Mouse (Mus musculus) cerebellum, adult 18-20 months (tissue): ENCODE results near the gene Aldh1a2.

Experiments used
- DNase-seq, 2 experiments: peaks; one replicate each; pipeline ENCODE4 v3.0.0; 2021

Gene Aldh1a2

GRCm38 (mm10) chr9:71216036-71216995, 727 bp downstream of the Aldh1a2 start:
- DNase-seq, result no peak

- DNase-seq, result no peak
Observed at GRCm38 (mm10) chr9:71216996-71217792, 1.6 kb downstream of the Aldh1a2 start.

GRCm38 (mm10) chr9:71217793-71218095, 2.2 kb downstream of the Aldh1a2 start:
- no peak for DNase-seq

- no peak for DNase-seq
Observed at GRCm38 (mm10) chr9:71219161-71219560, 3.6 kb downstream of the Aldh1a2 start.

GRCm38 (mm10) chr9:71220401-71220800, 4.8 kb downstream of the Aldh1a2 start:
- DNase-seq, result no peak

- DNase-seq, result no peak
Observed at GRCm38 (mm10) chr9:71227226-71227970, 11.8 kb downstream of the Aldh1a2 start.

- no peak for DNase-seq
Observed at GRCm38 (mm10) chr9:71230011-71230410, 14.4 kb downstream of the Aldh1a2 start.

GRCm38 (mm10) chr9:71236540-71236939, 21.0 kb downstream of the Aldh1a2 start:
- DNase-seq, result no peak

GRCm38 (mm10) chr9:71239926-71240325, 24.3 kb downstream of the Aldh1a2 start:
- no peak for DNase-seq

GRCm38 (mm10) chr9:71241515-71242411, 26.2 kb downstream of the Aldh1a2 start:
- DNase-seq, result no peak

GRCm38 (mm10) chr9:71242412-71242781, 26.8 kb downstream of the Aldh1a2 start:
- DNase-seq, result no peak

- no peak for DNase-seq
Observed at GRCm38 (mm10) chr9:71254380-71254779, 38.8 kb downstream of the Aldh1a2 start.

GRCm38 (mm10) chr9:71262711-71263110, 47.1 kb downstream of the Aldh1a2 start:
- DNase-seq, result no peak

GRCm38 (mm10) chr9:71269711-71270110, 54.1 kb downstream of the Aldh1a2 start:
- no peak for DNase-seq

- DNase-seq, result no peak
Observed at GRCm38 (mm10) chr9:71270205-71270604, 54.6 kb downstream of the Aldh1a2 start.

GRCm38 (mm10) chr9:71276149-71276721, 60.6 kb downstream of the Aldh1a2 start:
- DNase-seq, result peak; percentile 39 to 40

GRCm38 (mm10) chr9:71278741-71279140, 63.2 kb downstream of the Aldh1a2 start:
- no peak for DNase-seq

- DNase-seq, result no peak
Observed at GRCm38 (mm10) chr9:71283156-71283555, 67.6 kb downstream of the Aldh1a2 start.

GRCm38 (mm10) chr9:71285231-71285630, 69.6 kb downstream of the Aldh1a2 start:
- peak; percentile 11 to 16 for DNase-seq

- DNase-seq, result no peak
Observed at GRCm38 (mm10) chr9:71286420-71286819, 70.8 kb downstream of the Aldh1a2 start.

GRCm38 (mm10) chr9:71288738-71289137, 73.1 kb downstream of the Aldh1a2 start:
- DNase-seq, result no peak

- DNase-seq, result no peak
Observed at GRCm38 (mm10) chr9:71289810-71290209, 74.2 kb downstream of the Aldh1a2 start.
